ENCODE assay signal across 10 mouse cellular contexts in the genomic region with DNA sequence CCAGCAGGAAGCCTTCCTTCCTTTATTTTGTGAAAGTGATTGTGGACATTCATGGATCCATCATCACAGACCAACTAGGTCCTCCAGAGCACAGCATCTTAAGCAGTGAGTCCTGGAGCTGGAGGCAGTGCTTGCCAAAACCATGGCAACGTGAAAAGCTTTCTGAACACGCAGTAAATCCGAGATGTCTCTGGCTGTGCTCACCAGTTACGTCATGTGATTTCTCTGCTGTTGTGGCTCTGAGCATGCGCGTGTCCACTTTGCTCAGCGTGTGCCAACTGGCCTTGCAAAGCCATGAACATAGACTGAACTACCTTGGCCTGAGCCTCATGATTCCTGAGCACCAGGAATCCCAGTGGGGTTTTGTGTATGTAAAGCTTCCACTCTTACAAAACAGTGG. TPM values are rescaled to one million over a fixed set of nuclear protein-coding genes. Genes with fewer than 3 reads are reported as not detected.
DNase-seq lines count a peak whose midpoint lies in the region.
"Had no signal": no experiment of that assay in that cellular context is flagged by ENCODE, and none has a peak within 500 bp of the region (broad histone marks: within the 10 kb centered on the region; RNA-seq: fewer than 3 reads in every experiment).

No protein-coding gene starts in this region.

- no peaks in the 10 kb centered on the region for H3K36me3 ChIP-seq in embryonic facial prominence, embryonic 10.5 days (replicated peaks)

- intact Hi-C loops in gastrocnemius, postnatal 14 days (cut with DNase I; ENCODE audit: low total_unique reads), result no loop called here

- no peak overlapping the region for H3K27ac ChIP-seq in embryonic facial prominence, embryonic 10.5 days (replicated peaks)

- H3K27me3 ChIP-seq in embryonic facial prominence, embryonic 10.5 days (replicated peaks; ENCODE audit: low read depth, poor library complexity, severe bottlenecking), result no peaks in the 10 kb centered on the region

- H3K4me1 ChIP-seq in embryonic facial prominence, embryonic 10.5 days, result peaks cover 9% of the 10 kb centered on the region

- no peaks in the 10 kb centered on the region for H3K9me3 ChIP-seq in embryonic facial prominence, embryonic 10.5 days

- no peak overlapping the region for H3K4me3 ChIP-seq in embryonic facial prominence, embryonic 10.5 days

- DNase-seq in layer of hippocampus, adult 11-12 months (ENCODE audit: low spot score), result peak; percentile 56
- DNase-seq in layer of hippocampus, postnatal 25 days (ENCODE audit: extremely low spot score in 1 of 2, low spot score in 1 of 2), result no peak
- peak; percentile 44 for DNase-seq in MN1 (ENCODE audit: low spot score)
- peak; percentile 63 for DNase-seq in adrenal gland, postnatal 25 days
- DNase-seq in gastrocnemius, postnatal 14 days, result peak; percentile 70
- DNase-seq in embryonic facial prominence, embryonic 10.5 days (ENCODE audit: low spot score), result no peak
- DNase-seq in embryo, embryonic 10.5 days (ENCODE audit: low spot score), result no peak
- no peak for DNase-seq in retina, embryonic 14.5 days (ENCODE audit: low spot score)
- DNase-seq: lung, embryonic 14.5 days; thymus, postnatal 14 days had no signal

- 86% methylated on average over 7 of the region's 7 CpGs for WGBS in embryonic facial prominence, embryonic 10.5 days

RNA-seq across cellular contexts. Expression of a gene that starts 36.0 kb away (rescaled TPM):
- 100 to 1,000 TPM; 114 to 118 TPM for total RNA-seq in layer of hippocampus, postnatal 25 days (2021)
- total RNA-seq in adrenal gland, postnatal 25 days (2021), result 138 and 168 TPM in 2 replicates
- 10 to 100 TPM; 71.4 to 87.7 TPM for total RNA-seq in gastrocnemius, postnatal 14 days (2021)
- polyA plus RNA-seq in embryonic facial prominence, embryonic 10.5 days (2016; fragmentation: Nextera tagmentation; extraction: Ambion mirVana), result 107 and 109 TPM in 2 replicates

RNA-seq across cellular contexts. Expression of a gene that starts 36.6 kb away (rescaled TPM):
- 10 to 100 TPM; 14.7 to 18.3 TPM for total RNA-seq in layer of hippocampus, postnatal 25 days (2021)
- total RNA-seq in adrenal gland, postnatal 25 days (2021), result 30.8 and 37.8 TPM in 2 replicates
- total RNA-seq in gastrocnemius, postnatal 14 days (2021), result 10 to 100 TPM; 30.8 to 77.9 TPM
- polyA plus RNA-seq in embryonic facial prominence, embryonic 10.5 days (2016; fragmentation: Nextera tagmentation; extraction: Ambion mirVana), result 22.5 and 23.3 TPM in 2 replicates

Comparison
In these comparisons a context has a peak if more than half of its experiments do, and no peak if none do; other contexts are left out.
1. DNase-seq: peak in layer of hippocampus, adult 11-12 months (single experiment), MN1 (single experiment), adrenal gland, postnatal 25 days (single experiment) and gastrocnemius, postnatal 14 days (single experiment); none in layer of hippocampus, postnatal 25 days (0 of 2), embryonic facial prominence, embryonic 10.5 days (single experiment), embryo, embryonic 10.5 days (single experiment) and retina, embryonic 14.5 days (single experiment).